Mouse (Mus musculus) T-helper 17 cell (primary cell): ENCODE data around the gene Pip4k2b.

Source experiments
- in situ Hi-C, 2 experiments: fragments of 300-600 bp; cut with MboI, MseI; formaldehyde crosslinking; loops; 1 replicate in 1 of 2; 2 replicates in 1 of 2; pipeline ENCODE4 v1.15.1; 2025; ENCODE audit warnings: high pct_unique_total_duplicates in 2 of 2

The Pip4k2b gene

DNA sequence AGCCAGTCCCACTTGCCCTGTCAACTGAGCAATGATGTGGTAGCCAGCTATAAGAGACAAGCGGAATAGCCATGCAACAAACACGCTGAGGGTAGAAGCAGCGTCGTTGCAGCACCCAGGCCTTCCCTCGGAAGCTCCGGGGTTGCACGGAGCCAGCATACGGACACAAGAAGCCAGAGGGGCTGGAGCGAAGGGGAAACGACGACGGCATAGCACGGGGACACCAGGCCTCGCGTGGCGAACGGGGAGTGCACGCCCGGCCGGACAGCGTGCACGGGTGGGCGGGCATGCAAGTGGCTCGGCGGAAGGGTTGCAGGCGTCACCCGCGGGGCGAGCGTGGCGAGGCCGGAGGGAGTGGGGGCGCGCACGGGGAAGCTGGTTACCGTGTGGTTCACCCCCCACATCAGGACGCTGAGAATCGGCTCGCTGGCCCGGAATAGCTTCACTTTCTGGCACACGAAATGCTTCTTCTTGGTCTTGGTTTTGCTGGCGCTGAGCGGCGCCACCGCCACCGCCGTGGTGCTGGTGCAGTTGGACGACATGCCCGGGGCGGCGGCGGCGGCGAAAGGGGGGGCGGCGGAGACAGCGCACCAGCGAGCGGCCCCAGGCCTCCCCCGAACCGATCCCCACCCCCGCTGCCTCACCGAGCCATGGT lies at the start of gene Pip4k2b:
Pip4k2b (minus strand) TSS at position 642 of the 655 bp plus-strand sequence.
- in situ Hi-C loops = loop anchor here in 1 of 2 experiments (5.0 kb wide), 1 partner anchor 37 kb away; no protein-coding TSS in a partner anchor

DNA sequence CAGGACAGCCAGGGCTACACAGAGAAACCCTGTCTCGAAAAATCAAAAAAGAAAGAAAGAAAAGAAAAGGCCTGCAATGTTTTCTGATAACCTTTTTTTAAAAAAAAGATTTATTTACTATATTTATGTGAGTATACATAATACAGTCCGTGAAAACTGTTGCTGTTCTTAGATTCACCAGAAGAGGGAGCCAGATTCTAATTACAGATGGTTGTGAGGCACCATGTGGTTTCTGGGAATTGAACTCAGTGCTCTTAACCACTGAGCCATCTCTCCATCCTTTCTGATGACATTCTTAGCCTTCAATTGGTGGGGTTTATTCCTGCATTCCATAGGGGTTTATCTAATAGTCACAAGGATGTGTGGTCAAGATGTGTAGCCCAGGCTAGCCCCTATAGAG lies 48.7 kb upstream of the Pip4k2b start:
- in situ Hi-C loops = loop anchor here in 1 of 2 experiments (5.0 to 10.0 kb wide), 3 partner anchors 44 to 192 kb away; partner anchors contain the start of genes Fbxo47 and Plxdc1

DNA sequence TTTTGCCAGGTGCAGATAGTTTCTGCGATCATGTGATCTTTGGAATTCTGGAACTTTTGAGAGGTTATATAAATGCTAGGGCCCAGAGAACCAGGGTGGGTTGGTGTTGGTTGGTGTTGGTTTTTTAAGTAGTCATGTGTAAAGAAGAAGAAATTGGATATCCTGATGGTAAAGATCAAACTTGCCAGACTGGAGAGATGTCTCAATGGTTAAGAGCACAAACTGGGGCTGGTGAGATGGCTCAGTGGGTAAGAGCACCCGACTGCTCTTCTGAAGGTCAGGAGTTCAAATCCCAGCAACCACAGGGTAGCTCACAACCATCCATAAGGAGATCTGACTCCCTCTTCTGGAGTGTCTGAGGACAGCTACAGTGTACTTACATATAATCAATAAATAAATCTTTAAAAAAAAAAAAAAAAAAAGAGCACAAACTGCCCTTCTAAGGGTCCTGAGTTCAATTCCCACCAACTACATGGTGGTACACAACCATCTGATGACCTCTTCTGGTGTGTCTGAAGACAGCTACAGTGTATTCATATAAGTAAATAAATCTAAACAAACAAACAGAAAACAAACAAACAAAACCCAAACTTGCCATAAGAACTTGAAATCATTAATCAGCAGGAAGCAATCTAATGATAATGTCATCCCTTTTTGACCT lies 46.4 kb upstream of the Pip4k2b start:
- in situ Hi-C loops = loop anchor here in 1 of 2 experiments (5.0 to 10.0 kb wide), 3 partner anchors 46 to 194 kb away; partner anchors contain the start of genes Fbxo47 and Plxdc1

DNA sequence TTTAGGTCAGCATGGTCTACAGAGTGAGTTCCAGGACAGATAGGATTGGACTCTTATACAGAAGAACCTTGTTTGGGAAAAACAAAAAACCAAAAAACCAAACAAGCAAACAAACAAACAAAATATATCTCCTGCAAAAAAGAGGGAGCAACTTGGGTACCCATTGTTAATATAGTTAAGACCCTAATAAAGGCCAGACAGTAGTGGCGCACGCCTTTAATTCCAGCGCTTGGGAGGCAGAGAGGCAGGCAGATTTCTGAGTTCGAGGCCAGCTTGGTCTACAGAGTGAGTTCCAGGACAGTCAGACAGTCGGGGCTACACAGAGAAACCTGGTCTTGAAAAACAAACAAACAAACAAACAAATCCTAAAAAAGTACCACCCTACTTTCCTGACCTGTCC lies 45.2 kb upstream of the Pip4k2b start:
- in situ Hi-C loops = loop anchor here (5.0 to 10.0 kb wide), 4 partner anchors 48 to 415 kb away; partner anchors contain the start of genes Cdk12 (in 1 of the 2), Fbxo47 (in 1 of the 2) and Plxdc1 (in 1 of the 2)

- in situ Hi-C loops = loop anchor here in 1 of 2 experiments (10.0 kb wide), 1 partner anchor 417 kb away; the partner anchor contains the start of gene Cdk12
Observed at GRCm38 (mm10) chr11:97787961-97788360, 43.5 kb upstream of the Pip4k2b start.

DNA sequence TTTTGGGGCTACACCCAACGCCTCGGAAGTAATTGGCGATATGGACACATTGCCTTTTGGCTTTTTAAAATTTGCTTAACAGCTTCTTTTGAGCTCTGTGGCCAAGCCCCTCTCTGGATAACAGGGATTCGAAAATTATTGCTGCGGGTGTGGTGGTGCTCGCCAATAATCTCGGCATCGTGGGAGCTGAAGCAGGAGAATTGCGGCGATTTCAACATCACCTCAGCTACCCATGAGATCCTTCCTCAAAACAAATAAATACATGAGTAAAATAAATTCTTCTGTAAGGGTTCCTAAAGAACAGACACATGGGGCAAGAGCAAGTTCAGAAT lies 38.0 kb upstream of the Pip4k2b start:
- in situ Hi-C loops = loop anchor here in 1 of 2 experiments (10.0 kb wide), 1 partner anchor 422 kb away; the partner anchor contains the start of gene Cdk12

DNA sequence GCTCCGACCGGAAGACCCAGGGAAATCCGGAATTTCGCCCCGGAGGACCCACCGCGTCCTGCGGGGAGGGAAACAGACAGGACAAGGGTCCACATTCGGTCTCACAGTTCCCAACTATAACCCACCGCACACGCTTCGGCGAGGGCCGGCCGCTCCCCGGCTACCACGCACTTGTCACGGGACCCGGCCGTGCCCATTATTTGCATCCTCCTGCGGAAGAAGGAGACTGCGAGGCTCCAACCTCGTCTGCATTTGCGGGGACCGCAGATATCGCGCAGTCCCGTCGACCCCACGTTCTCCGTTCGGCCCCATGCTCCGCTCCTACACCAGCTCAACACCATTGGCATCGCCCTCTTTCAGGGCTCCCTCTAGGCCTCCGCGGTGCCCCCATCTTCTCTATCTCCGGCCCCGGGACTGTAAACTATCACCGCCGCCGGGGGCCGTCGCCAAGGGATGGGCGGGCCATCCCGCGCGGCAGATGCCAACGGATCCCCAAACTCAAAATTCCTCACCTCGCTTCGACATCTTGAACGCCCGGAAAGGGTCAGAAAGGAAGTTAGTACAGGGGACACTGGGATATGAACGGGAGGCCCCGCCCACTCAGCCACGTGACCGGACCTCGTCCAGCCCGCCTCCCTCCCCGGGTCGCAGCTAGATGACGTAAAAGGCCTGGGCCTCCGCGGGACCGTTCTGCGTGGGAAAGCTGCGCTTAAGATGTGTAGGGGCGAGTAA lies 37.5 kb upstream of the Pip4k2b start, which contains the start of gene Rpl23:
Rpl23 (minus strand) TSS at position 606 of the 732 bp plus-strand sequence.
- in situ Hi-C loops = loop anchor here in 1 of 2 experiments (10.0 kb wide), 1 partner anchor 423 kb away; the partner anchor contains the start of gene Cdk12

GRCm38 (mm10) chr11:97781478-97781831 lies 37.0 kb upstream of the Pip4k2b start:
- in situ Hi-C loops = loop anchor here in 1 of 2 experiments (10.0 kb wide), 1 partner anchor 423 kb away; the partner anchor contains the start of gene Cdk12

DNA sequence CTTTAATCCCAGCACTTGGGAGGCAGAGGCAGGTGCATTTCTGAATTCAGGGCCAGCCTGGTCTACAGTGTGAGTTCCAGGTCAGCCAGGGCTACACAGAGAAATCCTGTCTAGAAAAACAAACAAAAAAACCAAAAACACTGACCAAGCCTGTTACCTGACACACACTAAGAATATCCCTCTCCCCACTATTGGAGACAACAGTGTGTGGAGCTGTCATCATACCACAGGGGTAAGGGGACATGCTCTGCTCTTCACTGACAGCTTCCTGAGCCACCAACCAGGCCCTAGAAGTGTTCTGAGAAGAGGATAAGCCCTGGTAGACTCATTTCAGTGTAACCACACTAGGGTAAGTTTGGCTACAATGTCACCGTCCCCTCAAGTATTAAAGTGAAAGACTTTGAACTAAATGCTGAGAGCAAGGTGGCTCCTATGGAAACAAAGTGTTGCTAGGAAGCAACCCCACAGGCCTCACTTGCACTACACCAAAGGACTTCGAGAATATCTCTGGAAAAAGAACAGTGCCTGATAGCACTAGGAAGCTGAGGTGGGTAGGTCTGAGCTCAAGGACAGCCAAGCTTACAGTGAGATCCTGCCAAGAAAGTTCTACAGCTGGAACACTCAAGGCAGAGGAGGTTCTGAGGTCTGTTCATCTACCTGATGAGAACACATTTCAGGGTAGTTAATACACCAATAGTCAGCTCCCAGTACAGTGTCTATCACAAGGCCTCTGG lies 35.6 kb upstream of the Pip4k2b start:
- in situ Hi-C loops = loop anchor here in 1 of 2 experiments (10.0 kb wide), 1 partner anchor 425 kb away; the partner anchor contains the start of gene Cdk12

DNA sequence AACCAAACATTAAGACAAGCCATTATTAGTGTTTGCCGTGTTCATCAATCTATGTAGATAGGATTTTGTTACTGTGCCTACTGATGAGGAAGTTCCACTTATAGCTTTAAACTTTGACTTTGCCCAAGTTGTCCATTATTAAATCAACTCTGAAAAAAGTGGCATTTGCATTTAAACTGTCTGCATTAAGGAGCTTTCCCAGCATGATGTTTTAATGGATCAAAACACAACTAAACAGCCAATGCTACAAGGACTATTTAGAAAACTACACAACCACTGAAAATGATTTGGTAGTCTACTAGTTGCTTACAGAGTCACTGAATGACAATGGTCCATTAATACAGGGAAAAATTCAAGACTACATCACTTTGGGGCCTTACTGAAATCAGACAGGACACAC lies 34.4 kb upstream of the Pip4k2b start:
- in situ Hi-C loops = no loop called here

- in situ Hi-C loops = no loop called here
Observed at GRCm38 (mm10) chr11:97777129-97777529, 32.6 kb upstream of the Pip4k2b start.

DNA sequence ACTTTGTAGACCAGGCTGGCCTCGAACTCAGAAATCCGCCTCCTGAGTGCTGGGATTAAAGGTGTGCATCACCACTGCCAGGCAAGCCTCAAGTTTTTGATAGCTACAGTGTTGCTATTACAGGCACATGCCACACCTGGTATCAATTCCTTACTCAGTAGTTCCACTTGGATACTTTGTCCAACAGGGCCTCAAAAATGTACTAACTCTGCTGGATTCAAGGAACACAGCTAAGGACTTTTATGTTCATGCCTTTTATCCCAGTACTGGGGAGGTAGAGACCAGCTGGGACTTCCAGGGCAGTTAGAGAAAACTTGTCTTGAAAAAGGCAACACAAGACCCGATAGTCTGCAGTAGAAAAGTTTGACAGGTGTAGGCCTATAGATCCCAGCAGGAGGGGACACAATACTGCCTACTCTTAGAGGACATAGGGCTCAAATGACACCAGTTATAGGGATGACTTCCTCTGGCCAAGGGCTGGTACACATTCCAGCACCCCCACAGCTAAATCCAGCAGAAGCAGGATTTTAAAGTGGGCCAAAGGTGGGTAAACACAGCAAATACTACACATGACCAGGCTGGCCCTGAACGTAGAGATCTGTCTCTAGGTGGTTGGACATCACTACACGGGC lies 32.1 kb upstream of the Pip4k2b start:
- in situ Hi-C loops = no loop called here

DNA sequence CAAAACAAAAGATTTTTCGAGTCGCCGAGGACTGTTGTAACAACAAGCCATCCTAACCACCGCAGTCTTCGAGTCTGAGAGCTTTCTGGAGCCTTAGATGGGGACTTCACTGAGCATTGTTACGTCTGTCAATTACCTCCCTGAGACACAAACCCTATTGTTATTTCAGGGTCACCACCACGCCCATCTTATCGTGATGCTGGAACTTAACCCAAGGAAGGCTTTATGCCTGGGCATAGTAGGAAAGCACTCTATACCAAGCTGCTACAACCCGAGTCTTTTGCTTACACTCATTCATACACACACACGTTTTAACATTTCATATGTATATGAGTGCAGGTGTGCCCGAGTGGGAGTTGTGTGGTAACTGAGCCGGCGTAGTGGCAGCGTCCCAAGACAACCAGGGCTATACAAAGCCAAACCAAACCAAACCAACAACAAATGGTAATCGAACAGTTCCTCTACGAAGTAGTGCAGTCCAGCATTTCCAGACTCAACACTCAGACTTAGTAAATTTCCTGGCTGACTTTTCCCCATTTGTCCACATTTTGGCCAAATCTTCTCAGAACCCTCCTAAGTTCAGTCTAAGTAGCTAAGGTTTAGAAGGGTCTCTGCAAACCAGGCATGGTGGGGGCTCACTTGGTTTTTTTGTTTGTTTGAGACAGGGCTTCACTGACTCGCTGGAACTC lies 31.4 kb upstream of the Pip4k2b start, which contains the start of gene 1700001P01Rik:
1700001P01Rik (minus strand) TSS at position 111 of the 689 bp plus-strand sequence.
- in situ Hi-C loops = no loop called here

DNA sequence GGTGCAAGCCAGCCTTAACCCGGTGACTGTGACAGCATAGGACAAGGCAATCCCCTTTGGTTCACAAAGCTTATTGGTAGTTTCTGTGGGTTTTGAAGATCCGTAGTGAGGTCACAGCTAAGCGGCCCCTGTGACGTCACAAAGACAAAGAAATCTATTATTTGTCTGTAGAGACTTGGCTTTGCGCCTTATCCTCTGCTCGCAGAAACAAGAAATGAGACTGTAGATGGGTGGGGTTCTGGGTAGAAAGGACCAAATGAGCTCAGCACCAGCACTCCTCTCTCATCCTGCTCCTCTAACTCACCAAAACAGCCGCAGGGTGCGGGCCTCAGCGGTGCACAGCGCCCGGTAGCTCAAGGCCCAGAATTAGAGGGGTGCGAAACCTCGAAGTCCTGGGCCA lies 30.7 kb upstream of the Pip4k2b start:
- in situ Hi-C loops = no loop called here

DNA sequence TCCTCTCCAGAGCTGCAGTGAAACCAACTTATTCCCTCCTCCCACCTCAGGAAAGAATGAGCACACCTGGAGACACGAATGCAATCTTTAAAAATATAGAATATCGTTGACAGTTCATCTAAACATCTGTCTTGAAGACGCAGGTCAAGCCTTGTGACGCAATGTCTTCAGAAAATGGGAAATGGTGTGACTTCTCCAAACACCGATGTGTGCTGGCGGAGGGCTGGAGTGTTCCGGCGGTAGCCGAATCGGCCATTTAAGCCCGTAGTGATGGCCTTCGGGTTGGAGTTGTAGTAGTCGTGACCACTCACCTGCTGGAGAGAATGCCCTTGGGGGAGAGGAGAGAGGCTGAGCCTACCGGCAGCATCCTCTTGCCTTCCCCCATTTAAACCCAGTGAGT lies 26.9 kb upstream of the Pip4k2b start:
- in situ Hi-C loops = no loop called here

DNA sequence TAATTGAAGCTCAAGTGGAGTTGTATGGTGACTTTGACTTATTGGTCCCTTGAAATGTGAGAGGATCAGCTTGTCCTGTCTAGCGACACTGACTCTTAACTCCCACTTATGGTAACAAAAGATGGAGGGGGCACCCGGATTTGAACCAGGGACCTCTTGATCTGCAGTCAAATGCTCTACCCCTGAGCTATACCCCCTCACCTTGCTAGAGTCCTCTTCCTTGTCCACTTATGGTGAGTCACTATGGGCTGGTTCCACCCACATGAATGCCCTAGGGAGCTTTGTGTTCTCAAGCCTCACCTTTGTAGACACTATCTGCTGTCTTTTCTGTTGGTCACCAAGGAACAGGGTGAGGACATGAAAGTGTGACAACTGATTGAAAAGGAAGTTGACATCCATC lies 25.2 kb upstream of the Pip4k2b start:
- in situ Hi-C loops = no loop called here

DNA sequence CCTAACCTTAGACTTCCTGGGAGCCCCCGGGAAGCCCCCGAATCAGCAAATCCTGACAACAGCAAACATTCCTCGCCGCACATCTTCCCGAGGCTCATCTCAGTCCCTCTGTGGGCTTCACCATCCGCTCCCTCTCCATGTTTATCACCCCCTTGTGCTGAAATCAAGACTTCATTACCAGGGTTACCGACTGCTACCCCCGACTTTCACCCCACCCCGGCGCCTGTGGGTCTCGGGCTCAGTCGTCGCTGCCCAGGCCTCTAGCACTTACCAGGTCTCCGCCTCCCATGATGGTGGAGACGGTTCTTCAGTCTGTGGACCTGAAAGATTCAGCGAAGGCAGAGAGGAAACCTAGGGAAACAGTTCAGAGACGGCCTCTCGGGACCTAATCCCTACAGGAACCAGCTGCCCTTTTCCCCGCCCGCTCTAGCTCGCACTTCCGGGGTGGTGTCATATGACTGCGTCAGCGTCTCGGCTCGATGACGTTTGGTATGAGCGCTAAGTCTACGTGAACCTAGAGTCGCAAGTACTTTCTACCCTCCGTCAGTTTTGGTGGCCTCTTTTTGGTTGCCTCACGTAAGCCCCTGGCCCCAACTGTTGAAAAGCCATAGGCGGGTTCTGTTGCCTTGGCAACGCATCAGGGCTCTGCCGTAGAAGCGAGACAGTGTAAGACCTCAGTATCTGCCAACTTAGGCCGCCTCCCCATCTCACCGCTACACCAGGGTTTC lies 21.8 kb upstream of the Pip4k2b start, which contains the start of gene Cwc25:
Cwc25 (minus strand) TSS at position 403 of the 728 bp plus-strand sequence.
- in situ Hi-C loops = no loop called here

DNA sequence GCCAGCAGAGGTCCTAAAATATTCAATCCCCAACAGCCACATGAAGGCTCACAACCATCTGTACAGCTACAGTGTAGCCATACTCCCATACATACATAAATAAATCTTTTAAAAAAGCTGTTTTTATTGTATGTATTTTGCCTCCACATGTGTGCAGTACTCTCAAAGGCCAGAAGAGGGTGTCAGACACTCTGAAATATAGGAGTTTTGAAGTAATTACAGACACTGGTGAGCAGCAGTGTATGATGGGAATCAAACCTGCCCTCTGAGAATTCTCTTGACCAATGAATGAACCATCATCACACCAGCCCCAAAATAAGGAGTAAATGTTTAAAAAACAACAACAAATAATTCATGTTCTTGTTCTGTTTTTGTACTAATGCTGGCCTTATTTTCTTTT lies 17.1 kb upstream of the Pip4k2b start:
- in situ Hi-C loops = no loop called here

- in situ Hi-C loops = no loop called here
Observed at GRCm38 (mm10) chr11:97758942-97759341, 14.4 kb upstream of the Pip4k2b start.
